Mouse (Mus musculus): Measurements from ENCODE around the gene Olfr119.
"Not testable (repeated sequence)": the region's sequence is repeated elsewhere in the genome, so short reads cannot be mapped to it uniquely, and the experiment has no call there.

Olfr119 gene

DNA sequence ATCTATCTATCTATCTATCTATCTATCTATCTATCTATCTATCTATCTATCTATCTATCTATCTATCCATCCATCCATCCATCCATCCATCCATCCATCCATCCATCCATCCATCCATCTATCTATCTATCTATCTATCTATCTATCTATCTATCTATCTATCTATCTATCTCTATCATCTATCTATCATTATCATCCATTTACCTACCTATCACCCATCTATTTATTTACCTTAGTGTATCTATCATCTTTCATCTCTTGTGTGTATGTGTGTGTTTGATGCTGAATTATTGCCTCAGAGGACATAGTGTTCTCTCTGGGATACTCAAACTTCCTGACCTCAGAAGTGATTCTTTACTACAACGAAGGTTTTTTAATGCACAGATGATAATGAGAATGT lies at the start of gene Olfr119:
Gene Olfr119, plus strand, starts transcription at position 301 of the 400 bp plus-strand sequence.
- DNase-seq (ENCODE audit: low spot score), result not testable (repeated sequence)

GRCm38 (mm10) chr17:37663682-37664081 lies 32.7 kb upstream of the Olfr119 start, which contains the start of gene Olfr117:
Gene Olfr117 (minus strand): TSS chr17:37663782.
- no peak for DNase-seq (ENCODE audit: low spot score)

GRCm38 (mm10) chr17:37666688-37667087 lies 29.7 kb upstream of the Olfr119 start, which contains the start of gene Olfr118:
Gene Olfr118 (plus strand): TSS chr17:37666988.
- no peak for DNase-seq (ENCODE audit: low spot score)

DNA sequence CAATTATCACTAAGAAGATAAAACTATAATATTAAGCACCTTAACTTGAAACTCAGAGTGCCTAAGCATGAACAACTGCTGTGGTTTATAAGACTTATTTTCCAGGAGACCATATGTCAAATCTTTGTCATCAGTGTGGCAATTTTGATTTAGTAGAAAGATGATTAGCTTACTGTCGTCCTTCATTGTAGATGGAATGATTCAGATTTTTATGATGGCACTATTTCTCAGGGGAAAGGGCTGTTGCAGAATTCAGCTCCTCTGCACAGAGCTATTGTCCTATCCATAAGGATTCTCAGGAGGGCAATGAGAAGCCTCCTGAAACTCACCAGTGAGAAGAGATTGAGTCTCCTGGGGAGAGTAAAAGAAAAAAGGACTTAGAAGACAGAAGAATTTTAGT lies 25.1 kb downstream of the Olfr119 start, which contains the start of gene Olfr120:
Gene Olfr120, plus strand, starts transcription at position 301 of the 400 bp plus-strand sequence.
- DNase-seq (ENCODE audit: low spot score), result no peak

GRCm38 (mm10) chr17:37738070-37738469 lies 41.7 kb downstream of the Olfr119 start:
- no peak for DNase-seq (ENCODE audit: low spot score)
